Comparison of ENCODE assay signal across 8 mouse cellular contexts in the genomic region with DNA sequence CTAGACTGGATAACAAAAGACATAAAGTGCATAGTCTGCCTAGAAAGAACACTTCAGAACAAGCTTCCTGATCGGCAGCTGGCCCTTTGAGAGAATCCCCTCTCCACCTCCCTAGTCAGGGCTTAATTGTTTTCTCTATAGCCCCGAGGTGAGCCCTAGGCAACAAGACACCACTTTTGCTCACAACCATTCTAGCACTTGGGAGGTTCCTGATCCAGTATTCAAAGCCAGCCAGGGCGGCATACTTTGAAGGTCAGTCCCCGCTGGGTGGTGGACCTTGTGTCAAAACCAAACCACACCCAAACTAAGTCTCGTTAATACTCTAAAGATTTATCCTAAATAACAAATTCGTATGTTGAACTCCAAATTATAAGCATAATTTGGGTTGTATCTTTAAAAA. TPM values are rescaled to one million over a fixed set of nuclear protein-coding genes. Genes with fewer than 3 reads are reported as not detected.
DNase-seq lines count a peak whose midpoint lies in the region; ATAC-seq lines count a peak whose summit lies in the region.

No protein-coding gene starts in this region.

- peak overlapping the region; percentile 91 for H3K27ac ChIP-seq in heart, embryonic 16.5 days (ENCODE audit: low read length)
- no peak overlapping the region for H3K27ac ChIP-seq in hindbrain, embryonic 13.5 days
- H3K27ac ChIP-seq in midbrain, embryonic 15.5 days, result peak overlapping the region; percentile 88; the same call in 1 of the 2 replicates

- 17% methylated on average over 6 of the region's 6 CpGs for WGBS in heart, embryonic 16.5 days
- 21% methylated on average over 6 of the region's 6 CpGs for WGBS in hindbrain, embryonic 13.5 days
- 17% methylated on average over 6 of the region's 6 CpGs for WGBS in midbrain, embryonic 15.5 days

- H3K36me3 ChIP-seq in heart, embryonic 16.5 days (ENCODE audit: control insufficient read depth, insufficient read depth), result no peaks in the 10 kb centered on the region
- H3K36me3 ChIP-seq in hindbrain, embryonic 13.5 days, result no peaks in the 10 kb centered on the region
- no peaks in the 10 kb centered on the region for H3K36me3 ChIP-seq in midbrain, embryonic 15.5 days (replicated peaks)

- no peak for DNase-seq in heart, adult 18-20 months
- DNase-seq in ZHBTc4 (ENCODE audit: low read depth, low spot score), result peak; percentile 82
- no peak for DNase-seq in adrenal gland, adult 18-20 months (ENCODE audit: low spot score in 2 of 2)
- no peak for DNase-seq in gastrocnemius, postnatal 25 days
- DNase-seq in left cerebral cortex, adult 18-20 months (ENCODE audit: low spot score in 2 of 2), result no peak

- no peak for ATAC-seq in heart, embryonic 16.5 days (replicated peaks; ENCODE audit: extremely low read depth, insufficient read depth, low FRiP score)
- ATAC-seq in hindbrain, embryonic 13.5 days (ENCODE audit: low FRiP score), result no peak
- ATAC-seq in midbrain, embryonic 15.5 days (replicated peaks), result 0 out of 2 replicates have a peak, but pooled peaks have one; percentile 41

- peak overlapping the region; percentile 92 for H3K9ac ChIP-seq in heart, embryonic 16.5 days (ENCODE audit: low read length)
- no peak overlapping the region for H3K9ac ChIP-seq in hindbrain, embryonic 13.5 days
- H3K9ac ChIP-seq in midbrain, embryonic 15.5 days, result no peak overlapping the region; the same call in 1 of the 2 replicates

- H3K4me3 ChIP-seq in heart, embryonic 16.5 days (ENCODE audit: low read length), result peak overlapping the region; percentile 90
- H3K4me3 ChIP-seq in hindbrain, embryonic 13.5 days, result peak overlapping the region; percentile 73
- H3K4me3 ChIP-seq in midbrain, embryonic 15.5 days, result peak overlapping the region; percentile 93

- peak overlapping the region; percentile 93 for H3K4me2 ChIP-seq in heart, embryonic 16.5 days (ENCODE audit: low read depth, low read length)
- peak overlapping the region; percentile 82 for H3K4me2 ChIP-seq in hindbrain, embryonic 13.5 days
- peak overlapping the region; percentile 84 for H3K4me2 ChIP-seq in midbrain, embryonic 15.5 days

- H3K4me1 ChIP-seq in heart, embryonic 16.5 days (ENCODE audit: control insufficient read depth, insufficient read depth, low read length), result peaks cover 20% of the 10 kb centered on the region
- H3K4me1 ChIP-seq in hindbrain, embryonic 13.5 days (replicated peaks), result peaks cover 19% of the 10 kb centered on the region
- H3K4me1 ChIP-seq in midbrain, embryonic 15.5 days, result peaks cover 17% of the 10 kb centered on the region

- H3K27me3 ChIP-seq in heart, embryonic 16.5 days (ENCODE audit: control insufficient read depth, insufficient read depth, low read length), result no peaks in the 10 kb centered on the region
- no peaks in the 10 kb centered on the region for H3K27me3 ChIP-seq in hindbrain, embryonic 13.5 days
- no peaks in the 10 kb centered on the region for H3K27me3 ChIP-seq in midbrain, embryonic 15.5 days (replicated peaks)

- H3K9me3 ChIP-seq in heart, embryonic 16.5 days (replicated peaks; ENCODE audit: control insufficient read depth, low read length), result no peaks in the 10 kb centered on the region
- H3K9me3 ChIP-seq in hindbrain, embryonic 13.5 days, result no peaks in the 10 kb centered on the region
- no peaks in the 10 kb centered on the region for H3K9me3 ChIP-seq in midbrain, embryonic 15.5 days

RNA-seq across cellular contexts. Expression of a gene that starts 38.6 kb away (rescaled TPM):
- polyA plus RNA-seq in heart, embryonic 16.5 days (2015; fragmentation: Nextera tagmentation; extraction: Ambion mirVana), result 0.55 and 0.81 TPM in 2 replicates
- total RNA-seq in heart, adult 18-20 months (2021), result not detected
- polyA plus RNA-seq in hindbrain, embryonic 13.5 days (2015; fragmentation: Nextera tagmentation; extraction: Ambion mirVana), result 6.0 and 7.0 TPM in 2 replicates
- polyA plus RNA-seq in midbrain, embryonic 15.5 days (2015; fragmentation: Nextera tagmentation; extraction: Ambion mirVana), result 12.9 and 14.7 TPM in 2 replicates
- total RNA-seq in adrenal gland, adult 18-20 months (2021), result not detected
- not detected for total RNA-seq in gastrocnemius, postnatal 25 days (2021)
- total RNA-seq in left cerebral cortex, adult 18-20 months (2021), result 1 to 10 TPM; 6.0 to 7.0 TPM

RNA-seq across cellular contexts. Expression of a gene that starts 39.1 kb away (rescaled TPM):
- 47.2 and 53.3 TPM in 2 replicates for polyA plus RNA-seq in heart, embryonic 16.5 days (2015; fragmentation: Nextera tagmentation; extraction: Ambion mirVana)
- total RNA-seq in heart, adult 18-20 months (2021), result 1 to 10 TPM; 7.4 to 9.4 TPM
- 31.7 and 37.0 TPM in 2 replicates for polyA plus RNA-seq in hindbrain, embryonic 13.5 days (2015; fragmentation: Nextera tagmentation; extraction: Ambion mirVana)
- polyA plus RNA-seq in midbrain, embryonic 15.5 days (2015; fragmentation: Nextera tagmentation; extraction: Ambion mirVana), result 23.0 and 23.2 TPM in 2 replicates
- total RNA-seq in adrenal gland, adult 18-20 months (2021), result 10 to 100 TPM in 1 of 2 experiments, 1 to 10 TPM in 1; 9.3 to 15.4 TPM
- 1 to 10 TPM; 3.9 to 6.1 TPM for total RNA-seq in gastrocnemius, postnatal 25 days (2021)
- 10 to 100 TPM in 1 of 2 experiments, 1 to 10 TPM in 1; 8.2 to 10.8 TPM for total RNA-seq in left cerebral cortex, adult 18-20 months (2021)

Comparison
In these comparisons a context has a peak if more than half of its experiments do, and no peak if none do; other contexts are left out.
1. RNA of a gene that starts 38.6 kb away (total RNA-seq): 6.0 to 7.0 TPM in left cerebral cortex, adult 18-20 months; not detected in heart, adult 18-20 months, not detected in gastrocnemius, postnatal 25 days and not detected in adrenal gland, adult 18-20 months; every median in the first group is over 4 times any median in the second.
2. Peak in every context shown above with its lines, with median percentiles within 50 percentile points of each other: H3K4me2 ChIP-seq and H3K4me3 ChIP-seq.